Mouse (Mus musculus) thymus, adult 18-20 months (tissue): ENCODE results near the gene Itgb5.
A peak's percentile ranks its signal among the peaks of the same experiment; 100 is the strongest.

ENCODE experiments used
- DNase-seq, 2 experiments: peaks; one replicate each; pipeline ENCODE4 v3.0.0; 2022; ENCODE audit warnings: mixed read lengths in 2 of 2

The Itgb5 gene

DNA sequence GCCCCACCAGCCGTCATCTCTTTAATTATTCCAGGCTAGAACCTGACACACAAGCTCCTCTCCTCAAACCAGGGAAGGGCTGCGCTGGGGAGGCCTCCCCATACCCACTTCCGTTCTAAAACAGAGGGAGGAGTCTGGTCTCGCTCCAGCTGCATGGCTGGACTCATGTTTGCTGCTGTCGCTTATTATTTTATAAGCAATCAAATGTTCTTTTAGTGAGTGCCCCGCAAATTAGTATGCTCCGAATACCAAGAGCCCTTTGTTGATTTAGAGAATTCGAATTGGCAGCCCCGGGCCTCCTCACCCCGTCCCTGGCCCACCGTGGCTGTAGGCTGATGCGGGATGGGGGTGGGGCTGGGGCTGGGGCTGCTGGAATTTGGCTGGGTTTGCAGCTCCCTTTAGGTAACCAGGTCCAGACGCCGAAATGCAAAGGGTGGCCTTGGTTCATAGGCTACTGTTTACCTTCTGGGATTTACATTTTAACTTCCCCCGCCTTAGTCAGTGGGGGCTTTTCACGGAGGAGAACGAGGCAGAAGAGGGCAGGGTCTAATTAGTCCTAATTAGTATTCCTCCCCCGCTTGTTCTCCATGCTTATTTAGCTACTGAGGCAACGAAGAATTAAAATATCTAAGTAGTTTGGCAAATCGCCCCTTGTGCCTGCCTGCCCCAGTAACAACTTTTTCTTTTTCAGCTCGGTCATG lies 3.4 kb downstream of the Itgb5 start:
- no peak for DNase-seq

DNA sequence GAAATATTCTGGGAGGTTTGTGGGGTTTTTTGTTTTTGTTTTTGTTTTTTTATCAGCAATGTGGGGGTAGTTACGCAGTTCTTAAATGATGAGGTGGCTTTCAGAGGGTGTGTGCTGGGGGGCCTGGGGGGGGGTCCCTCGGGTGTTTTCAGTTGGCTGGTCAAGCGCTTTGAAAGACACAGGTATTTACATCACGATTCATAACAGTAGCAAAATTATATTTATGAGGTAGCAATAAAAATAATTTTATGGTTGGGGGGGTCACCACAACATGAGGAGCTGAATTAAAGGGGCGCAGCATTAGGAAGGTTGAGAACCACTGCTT lies 3.9 kb downstream of the Itgb5 start:
- no peak for DNase-seq

DNA sequence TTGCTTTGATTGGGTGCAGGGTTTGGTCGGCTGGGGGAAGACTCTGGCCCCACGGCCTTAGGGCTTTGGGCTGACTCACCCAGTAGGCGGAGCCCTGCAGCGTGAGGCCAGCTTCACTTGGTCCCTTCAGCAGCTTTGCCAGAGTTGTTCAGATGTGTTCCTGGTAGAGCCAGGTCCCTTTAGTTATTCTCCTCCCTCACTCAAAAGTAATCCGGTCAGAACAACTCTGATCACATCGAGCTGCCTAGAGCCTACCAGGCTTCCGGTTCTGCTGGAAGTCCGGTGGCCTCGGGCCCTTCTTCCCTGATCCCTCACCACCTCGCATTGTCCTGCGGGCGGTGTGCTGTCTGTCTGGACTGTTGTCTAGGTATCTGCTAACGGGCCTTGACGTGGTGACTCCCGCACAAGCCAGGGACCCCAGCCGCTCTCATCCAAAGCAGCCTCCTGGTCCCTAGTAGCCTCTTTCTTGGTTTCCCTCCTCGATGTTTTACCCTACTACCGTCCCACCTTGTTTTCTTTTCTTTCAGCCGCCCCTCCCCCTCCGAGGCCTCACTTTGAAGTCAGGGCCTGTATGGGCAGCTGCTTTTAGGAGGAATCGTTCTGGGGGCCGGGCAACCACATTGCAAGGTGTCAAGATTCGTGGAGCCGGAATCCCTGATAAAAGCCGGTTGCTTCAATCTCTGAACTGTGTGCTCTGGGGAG lies 4.5 kb downstream of the Itgb5 start:
- DNase-seq = no peak

DNA sequence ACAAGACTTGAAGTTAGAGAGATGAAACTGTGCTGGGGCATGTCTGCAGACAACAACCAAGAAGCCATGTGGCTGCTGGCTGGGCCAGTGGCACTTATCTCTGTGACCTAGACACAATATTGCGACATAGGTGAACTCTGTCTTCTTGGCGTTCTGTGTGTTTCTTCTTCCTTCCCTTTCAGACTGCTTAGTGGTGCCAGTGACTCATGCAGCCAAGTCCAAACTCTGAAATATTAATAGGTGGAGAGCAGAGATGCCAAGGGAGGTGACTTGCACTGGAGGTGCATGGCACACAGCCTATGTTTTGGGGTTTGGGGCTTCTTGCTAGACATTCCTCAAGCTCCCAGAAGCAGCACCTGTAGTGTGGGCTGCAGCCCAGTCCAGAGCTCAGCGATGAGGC lies 7.2 kb downstream of the Itgb5 start:
- DNase-seq = no peak

DNA sequence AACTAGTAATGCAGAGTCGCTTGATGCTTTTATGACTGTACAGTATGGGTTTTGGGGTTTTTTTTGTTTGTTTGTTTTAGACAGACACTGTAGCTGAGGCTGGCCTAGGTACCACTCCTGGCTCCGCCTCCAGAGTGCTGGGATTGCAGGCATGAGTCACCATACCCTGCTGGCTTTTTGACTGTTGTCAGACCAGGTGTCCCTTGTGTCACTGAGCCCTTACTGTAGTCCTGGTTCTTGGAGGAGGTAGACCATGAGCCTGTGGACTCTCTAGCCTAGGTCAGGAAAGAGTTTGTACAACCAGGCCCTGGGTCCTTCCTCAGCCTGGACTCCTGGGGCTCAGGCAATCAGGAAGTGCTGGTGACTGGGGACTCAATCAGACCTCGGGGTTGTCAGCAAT lies 7.7 kb downstream of the Itgb5 start:
- no peak for DNase-seq

DNA sequence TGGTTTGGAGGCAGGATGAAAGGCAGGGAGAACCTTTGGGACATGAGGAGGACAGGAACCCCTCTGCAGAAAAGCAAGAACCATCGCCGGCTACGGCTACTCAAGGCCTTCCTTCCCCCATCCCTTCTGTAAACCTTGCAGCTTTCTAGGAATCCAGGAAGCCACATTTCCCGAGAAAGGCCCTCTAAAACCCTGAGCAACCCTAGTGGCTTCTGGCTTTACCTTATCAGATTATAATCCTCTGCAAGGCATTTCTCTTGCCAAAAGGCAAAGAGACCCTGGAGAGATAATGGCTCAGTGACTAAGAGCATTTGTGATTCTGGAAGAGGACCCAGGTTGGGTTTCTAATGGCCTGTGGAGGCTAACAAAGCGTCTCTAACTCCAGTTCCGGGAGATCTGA lies 11.2 kb downstream of the Itgb5 start:
- no peak for DNase-seq

DNA sequence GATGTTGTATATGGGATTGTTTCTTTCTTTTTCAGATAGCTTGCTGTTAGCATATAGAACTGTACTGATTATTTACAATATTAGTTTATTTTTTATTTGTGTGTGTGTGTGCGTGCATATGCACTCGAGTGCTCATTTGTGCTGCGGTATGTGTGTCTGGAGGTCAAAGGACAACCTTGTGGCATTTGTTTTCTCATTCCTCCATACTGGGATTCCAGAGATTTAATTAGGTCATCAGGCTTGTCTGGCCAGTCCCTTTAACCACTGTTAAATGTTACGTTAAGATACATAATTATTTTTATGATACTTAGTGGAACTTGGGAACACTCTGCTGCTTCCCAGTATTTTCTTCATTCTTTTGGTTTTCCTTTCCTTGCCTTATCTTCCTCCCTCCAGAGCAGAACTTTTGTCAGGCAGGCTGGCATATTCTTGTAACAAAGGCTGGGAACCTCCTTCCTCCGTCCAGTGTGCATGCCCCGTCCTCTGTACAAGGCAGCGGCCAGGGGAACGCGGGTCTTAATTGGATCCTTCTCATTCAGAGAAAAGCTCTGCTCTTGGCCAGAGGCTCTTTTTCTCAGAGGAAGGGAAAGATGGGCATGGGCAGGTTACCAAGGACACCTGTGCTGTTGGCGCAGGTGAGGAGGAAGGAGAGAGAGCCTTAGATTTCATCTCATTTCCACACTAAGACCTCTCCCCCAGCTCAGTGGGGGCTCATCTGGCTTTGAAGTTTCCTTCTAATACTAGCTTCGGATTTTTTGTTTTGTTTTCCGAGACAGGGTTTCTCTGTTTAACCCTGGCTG lies 12.8 kb downstream of the Itgb5 start:
- DNase-seq = no peak

DNA sequence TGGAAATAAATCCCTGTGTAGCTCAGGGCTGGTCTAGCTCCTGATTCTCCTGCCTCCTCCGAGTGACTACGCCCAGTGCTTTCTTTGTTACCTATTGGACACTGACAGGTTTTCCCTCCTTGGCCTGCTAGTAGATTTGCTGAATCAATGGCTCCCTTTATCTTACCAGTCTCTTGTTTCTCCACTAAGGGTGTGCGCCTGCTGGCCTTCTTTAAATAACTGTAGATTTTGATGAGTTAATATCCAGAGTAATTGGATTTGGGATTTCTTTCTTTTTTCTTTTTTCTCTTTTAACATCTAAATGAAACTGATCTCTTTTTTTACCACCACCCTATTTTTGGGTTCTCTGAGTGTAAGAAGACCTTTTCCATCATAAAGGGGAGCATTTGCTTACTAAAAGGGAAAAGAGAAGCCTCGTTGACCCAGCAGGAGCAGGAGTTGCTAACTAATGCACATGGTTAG lies 14.7 kb downstream of the Itgb5 start:
- no peak for DNase-seq

DNA sequence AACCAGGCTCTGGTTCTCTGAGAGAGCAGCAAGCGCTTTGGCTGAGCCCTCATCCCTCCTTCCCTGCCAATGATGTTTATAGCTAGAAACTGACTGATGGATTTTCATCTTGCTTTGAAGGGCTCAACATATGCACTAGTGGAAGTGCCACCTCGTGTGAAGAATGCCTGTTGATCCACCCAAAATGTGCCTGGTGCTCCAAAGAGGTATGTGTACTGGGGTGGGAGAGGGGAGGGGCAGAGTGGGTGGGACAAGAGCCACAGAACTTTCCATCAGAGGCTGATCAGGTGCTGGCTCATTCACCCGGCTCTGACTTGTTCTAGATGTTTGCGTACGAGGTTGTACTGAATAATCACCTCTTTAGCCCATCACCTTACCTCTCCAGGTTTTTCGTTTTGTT lies 15.4 kb downstream of the Itgb5 start:
- no peak for DNase-seq

DNA sequence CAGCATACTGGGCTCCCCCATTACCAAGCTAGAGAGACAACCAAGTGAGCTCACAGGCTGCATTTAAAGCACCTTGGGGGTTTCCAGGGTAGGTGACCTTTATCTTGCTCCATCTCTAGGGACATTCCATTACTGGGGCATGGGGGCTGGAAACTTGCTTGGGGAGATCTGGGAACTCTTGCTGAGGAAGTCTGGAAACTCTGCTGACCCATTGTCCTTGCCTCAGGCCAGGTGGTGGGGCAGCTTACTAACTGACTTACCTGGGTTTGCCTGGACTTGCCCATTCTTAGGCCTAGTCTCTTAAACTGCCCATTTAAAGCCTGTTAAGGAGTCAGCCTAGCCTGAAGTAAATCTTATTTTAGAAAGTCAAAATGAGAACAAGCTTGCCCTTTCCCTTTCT lies 23.8 kb downstream of the Itgb5 start:
- DNase-seq = no peak

DNA sequence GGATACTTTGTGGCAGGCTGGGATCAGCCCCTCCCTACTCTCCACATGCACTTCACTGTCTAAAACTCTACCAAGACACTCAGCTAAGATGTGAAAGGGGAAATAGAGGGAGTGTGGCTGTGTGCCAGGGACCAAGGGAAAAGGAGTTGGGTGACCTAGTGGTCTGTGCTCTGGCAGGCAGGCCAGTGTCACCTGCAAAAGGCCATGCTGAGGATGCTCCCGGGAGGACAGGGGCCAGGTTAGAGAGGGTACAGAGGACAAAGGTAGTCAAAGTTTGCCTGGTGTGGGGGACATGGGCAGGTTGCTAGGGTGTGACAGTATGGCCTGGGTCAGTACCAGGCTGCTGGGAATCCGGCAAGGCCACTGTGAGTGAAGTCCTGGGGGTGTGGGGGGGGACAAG lies 29.3 kb downstream of the Itgb5 start:
- no peak for DNase-seq

DNA sequence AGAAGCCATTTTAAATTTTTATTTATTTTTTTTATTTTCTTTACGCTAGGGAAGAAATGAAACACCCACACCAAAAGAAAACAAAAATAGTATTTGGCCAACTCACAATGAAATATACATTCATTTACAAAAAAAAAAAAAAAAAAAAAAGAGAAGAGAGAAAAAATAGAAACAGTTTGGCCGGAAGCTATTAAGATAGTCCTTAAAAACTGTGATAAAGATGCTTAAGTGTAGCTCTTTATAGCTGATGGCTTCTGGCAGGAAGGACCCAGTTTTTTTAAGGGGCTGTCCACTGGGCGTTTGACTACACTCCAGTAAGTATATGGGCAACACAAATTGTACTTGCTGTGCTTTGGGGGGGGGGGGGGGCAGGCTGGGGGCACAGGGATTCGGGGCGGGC lies 29.9 kb downstream of the Itgb5 start:
- no peak for DNase-seq

DNA sequence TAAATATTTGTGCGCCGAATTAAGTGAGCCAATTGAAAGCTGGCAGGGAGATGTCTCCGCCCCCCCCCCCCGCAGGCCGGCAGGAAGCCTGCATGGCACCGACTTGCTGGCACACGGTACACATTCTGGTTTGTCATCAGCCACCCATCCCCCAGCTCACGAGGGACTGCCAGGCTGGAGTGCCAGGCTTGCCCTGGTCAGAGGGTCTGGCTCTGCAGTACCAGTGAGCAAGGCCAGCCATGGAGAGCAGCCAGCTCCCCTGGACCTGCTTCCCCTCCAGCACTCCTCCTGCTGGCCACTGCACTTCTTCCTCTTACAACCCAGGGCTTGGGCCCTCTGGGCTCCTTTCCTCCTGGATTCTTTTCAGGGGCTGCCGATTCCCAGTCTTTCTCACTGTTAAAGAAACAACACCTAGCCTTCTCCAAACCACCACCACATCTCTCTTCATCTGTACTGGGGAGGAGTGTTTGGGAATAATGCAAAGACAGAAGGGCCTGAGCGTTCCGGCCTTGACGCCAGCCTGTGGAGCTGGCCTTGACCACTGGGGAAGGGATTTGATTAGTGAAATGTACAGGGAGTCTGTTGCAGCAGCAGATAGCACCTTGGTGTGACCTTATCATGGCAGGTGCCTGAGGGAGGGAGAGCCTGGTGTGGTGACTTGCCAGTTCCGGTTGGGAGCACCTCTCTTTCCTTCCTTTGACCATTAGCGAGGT lies 30.7 kb downstream of the Itgb5 start:
- peak in 1 of 2 experiments; percentile 11 for DNase-seq

DNA sequence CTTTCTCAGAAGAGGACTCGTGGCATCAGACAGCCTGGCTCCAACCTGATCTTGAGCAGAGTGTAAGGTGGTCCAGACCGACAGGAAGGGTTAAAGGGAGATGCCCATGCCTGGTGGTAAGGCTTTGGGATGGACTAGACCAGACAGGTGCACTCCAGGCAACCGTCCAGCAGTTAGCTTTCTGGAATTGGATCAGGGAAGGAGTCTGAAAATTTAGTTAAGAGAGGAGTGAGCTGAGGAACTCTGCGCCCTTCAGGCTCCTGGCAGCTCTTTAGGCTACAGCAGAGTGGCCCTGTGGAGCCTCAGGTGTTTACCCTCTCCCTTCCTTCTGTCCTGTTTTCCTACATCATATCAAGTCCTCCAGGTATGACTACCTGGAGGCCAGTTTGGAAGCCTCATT lies 32.9 kb downstream of the Itgb5 start:
- DNase-seq = no peak

DNA sequence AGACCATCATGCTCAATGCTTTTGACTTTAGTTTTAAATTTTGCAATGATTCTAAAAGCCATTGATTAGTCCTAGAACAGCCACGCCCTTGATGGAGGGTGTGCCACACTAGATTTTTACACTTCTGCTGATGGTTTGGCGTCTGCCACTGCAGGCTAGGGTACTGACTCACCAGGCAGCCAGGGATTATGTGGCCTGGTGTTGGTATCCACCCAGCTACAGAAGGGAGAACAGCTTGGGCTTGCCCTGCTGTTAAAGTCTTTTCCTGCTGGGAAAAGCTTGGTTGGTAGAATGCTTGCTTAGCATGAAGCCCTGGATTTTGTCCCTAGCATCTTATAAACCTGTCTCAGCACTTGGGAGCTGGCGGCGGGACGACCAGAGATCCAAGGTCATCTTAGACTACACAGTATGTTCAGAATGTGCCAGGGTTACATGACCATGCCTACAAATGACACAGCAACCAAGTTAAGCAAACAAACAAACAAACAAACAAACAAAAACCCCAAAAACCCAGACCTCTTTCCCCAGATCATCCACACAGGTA lies 33.8 kb downstream of the Itgb5 start:
- no peak for DNase-seq

DNA sequence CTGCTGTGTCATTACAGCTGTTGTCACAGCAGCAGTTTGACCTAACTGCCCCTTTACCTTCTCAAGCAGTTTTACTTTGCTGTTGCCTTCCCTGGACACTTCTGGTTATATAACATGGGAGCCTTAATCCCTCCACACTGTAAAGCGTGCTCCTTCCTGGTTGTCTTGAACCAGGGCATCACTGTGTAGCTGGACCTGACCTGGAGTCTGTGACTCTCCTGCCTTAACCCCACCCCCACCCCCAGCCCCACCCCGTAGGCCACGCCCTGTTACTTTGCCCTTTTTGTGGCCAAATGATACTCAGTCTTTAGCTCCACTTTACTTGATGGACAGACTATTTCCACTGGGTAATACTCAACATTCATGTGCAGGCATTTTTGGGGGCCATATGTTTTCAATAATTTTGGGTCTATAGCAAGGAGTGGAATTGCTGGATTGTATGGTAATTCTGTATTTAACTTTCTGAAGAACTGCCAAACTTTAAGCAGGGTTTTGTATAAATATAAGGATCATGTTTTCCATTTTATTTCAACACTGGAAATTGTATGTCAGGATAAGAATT lies 40.8 kb downstream of the Itgb5 start:
- DNase-seq = no peak

DNA sequence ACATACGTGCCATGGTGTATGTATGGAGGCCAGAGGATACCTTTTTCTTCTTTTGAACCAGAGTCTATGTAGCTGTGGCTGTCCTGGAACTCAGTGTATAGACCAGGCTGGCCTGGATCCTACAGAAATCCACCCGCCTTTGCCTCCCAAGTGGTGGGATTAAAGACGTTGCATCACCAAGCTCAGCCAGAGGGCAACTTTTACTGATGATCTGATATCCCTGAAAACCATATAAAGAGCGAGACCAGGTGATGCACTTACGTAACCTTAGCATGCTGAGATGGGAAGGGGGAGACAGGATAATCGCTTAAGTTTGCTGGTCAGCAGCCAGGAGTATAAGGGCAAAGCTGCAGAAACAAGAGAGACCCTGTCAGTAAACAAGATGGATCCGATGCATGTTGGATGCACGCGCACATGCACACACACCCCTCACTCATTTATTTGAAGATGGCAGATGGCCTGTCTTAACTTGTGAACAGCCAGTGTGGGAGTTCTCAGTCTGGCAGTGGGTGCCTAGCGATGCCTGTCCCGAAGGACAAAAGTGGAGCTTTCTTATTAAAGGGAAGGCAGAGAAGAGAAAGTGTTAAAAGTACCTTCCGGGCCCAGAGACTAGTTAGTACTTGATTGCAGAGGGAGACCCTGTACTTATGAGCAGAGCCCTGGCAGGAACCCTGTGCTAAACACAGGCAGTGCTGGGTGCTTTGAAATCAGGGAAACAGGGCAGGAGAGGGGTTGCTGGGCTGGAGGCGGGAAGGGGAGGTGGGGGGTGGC lies 41.7 kb downstream of the Itgb5 start:
- no peak for DNase-seq

DNA sequence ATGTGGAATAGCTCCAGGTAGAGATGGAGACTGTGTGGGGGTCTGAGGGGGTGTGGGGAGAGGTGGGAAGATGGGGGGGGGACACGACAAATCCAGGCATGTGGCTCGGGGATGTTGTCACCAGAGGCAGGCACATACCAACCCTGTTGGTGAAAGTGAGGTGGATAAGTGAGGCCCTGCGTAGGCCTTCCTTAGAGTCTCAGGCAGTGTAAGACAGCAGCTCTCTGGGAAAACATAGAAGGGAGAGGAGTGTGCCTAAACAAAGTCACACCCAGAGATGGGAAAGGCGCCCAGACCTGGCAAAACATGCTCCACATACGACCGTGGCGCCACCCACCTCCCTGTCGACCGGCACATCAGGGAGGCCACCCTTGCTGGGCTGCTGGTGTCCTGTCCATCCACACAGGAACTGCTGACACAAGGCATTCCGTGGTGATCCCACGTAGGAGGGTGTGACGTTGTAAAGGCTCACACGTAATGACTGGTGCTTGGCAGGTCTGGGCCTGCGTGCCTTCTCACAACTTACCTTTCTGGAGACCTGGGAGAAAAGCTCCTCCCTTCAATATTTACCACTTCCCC lies 42.5 kb downstream of the Itgb5 start:
- no peak for DNase-seq

DNA sequence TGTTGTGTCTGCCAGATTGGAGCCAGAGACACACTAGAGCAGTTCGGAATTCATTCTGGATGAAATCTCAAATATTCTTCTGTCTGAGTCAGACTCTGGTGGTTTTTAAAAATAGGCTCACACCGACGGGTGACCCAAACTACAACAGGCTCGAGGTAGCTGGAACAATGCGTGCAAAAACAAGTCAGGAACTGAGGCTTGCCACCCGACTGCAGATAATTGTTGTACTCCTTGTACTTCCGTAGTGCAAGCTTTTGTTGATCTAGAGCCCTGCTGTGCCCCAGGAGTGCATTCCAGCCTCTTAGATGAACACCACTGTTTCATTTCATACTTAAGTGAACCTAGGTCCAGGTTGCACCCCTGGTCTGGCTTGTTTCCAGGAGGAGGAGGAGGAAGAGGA lies 43.8 kb downstream of the Itgb5 start:
- no peak for DNase-seq

DNA sequence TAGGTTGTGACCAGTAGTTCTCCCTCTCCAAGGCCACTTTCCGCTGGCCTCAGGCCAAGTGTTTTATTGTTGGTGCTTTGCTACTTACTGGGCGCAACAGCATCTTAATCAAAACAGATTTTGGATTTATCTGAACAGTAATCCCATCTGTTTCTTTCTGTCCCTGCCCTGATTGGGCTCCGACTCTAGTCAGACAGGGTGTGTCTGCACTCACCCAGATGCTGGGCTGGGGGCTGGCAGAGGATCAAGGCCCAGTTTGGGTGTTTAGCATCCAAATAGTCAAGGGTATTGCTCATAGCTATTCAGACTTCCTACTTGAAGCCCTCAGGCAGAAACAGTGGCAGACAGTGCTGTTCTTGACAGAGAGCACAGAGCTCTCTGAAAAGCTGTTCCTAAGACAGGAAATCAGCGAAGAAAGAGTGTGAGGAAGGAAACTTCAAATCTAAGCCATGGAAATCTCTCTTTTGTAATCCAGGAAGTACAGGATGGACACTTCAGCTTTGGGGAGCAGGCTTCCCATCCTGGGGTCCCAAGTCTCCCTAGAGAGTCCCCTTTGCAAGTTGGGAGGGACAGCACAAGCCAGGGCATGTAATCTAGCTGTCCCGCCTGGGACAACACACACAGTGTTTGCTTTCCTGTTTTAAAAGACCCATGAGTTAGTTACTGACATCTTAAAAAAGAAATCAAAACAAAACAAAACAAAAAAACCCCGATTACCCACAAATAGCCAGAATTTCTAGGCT lies 48.7 kb downstream of the Itgb5 start:
- DNase-seq = no peak

DNA sequence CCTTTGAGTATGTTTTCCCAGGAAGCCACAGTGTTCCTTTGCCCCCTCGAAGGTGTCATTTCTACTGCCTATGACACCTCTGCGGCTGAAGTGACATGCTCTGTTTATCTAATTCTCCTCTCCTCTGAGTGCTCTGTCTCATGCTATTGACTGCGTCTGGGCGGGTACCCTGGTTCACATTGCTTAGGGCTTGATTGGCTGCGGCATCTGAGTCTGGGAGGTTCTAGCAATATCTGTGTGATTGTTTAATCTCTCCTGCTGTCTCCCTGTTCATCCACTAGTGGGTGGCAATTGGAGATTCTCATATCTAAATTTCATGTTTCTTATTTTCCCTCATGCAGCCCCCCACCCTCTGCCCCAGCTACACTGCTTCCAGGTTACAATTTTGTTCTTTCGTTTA lies 49.6 kb downstream of the Itgb5 start:
- DNase-seq = no peak
